Mouse (Mus musculus): ENCODE data around the gene Wbp11.

GRCm38 (mm10) chr6:136811196-136811595, 16.8 kb downstream of the Wbp11 start:
- no peak for TF ChIP-seq EP300 (optimal IDR thresholded peaks at IDR 0.05)
- no peak for TF ChIP-seq CTCF (IDR thresholded peaks at IDR 0.05; ENCODE audit: low read depth)

Measured in stomach, postnatal 0 days (tissue).